7 mouse cellular contexts compared by ENCODE assay signal in the genomic region with DNA sequence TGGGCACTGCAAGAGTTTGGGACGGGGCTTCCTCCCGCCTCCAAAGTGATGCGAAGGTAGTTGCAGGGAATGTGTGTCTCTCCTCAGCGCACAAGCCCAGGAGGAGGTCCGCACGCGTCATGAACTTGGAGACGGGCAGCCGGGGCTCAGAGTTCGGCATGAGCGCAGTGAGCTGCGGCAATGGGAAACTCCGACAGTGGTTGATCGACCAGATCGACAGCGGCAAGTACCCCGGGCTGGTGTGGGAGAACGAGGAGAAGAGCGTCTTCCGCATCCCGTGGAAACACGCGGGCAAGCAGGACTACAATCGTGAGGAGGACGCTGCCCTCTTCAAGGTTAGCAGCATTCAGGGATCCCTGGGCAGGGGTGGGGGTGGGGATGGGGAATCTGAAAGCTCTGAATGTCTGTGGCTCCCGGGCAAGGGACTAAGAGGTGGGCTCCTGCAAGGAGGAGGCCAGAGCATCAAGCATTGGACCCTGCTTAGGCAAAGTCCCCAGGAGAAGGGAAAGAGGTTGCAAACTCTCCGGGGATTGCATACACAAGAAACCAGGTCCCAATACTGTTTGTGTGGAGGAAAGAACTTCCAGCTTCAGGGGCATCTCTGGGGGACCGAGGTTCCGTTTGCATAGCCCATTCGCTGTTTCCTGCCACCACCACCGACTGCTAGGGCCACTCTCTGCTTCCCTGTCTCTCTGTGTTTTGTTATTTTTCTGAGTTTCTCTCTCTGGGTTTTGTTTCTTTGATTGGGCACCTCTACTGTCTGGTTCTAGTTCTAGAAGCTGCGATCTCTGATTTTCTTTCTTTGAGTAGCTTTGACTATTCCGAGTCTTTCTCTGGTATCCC. TPM values are rescaled to one million over a fixed set of nuclear protein-coding genes. Genes with fewer than 3 reads are reported as not detected.
DNase-seq lines count a peak whose midpoint lies in the region; ATAC-seq and TF ChIP-seq lines count a peak whose summit lies in the region.

No protein-coding gene starts in this region.

- peaks cover 31% of the 10 kb centered on the region for H3K27me3 ChIP-seq in lung, postnatal 0 days (replicated peaks; ENCODE audit: insufficient read depth, low read length)
- peaks cover 50% of the 10 kb centered on the region for H3K27me3 ChIP-seq in heart, embryonic 16.5 days (ENCODE audit: control insufficient read depth, insufficient read depth, low read length)

- no peaks in the 10 kb centered on the region for H3K36me3 ChIP-seq in lung, postnatal 0 days (ENCODE audit: insufficient read depth, low read length)
- H3K36me3 ChIP-seq in heart, embryonic 16.5 days (ENCODE audit: control insufficient read depth, insufficient read depth): no peaks in the 10 kb centered on the region
- no peaks in the 10 kb centered on the region for H3K36me3 ChIP-seq in macrophage (ENCODE audit: inconsistent target)

- H3K4me1 ChIP-seq in lung, postnatal 0 days (ENCODE audit: insufficient read depth, low read depth, low read length): peaks cover 9% of the 10 kb centered on the region
- H3K4me1 ChIP-seq in heart, embryonic 16.5 days (ENCODE audit: control insufficient read depth, insufficient read depth, low read length): peaks cover 19% of the 10 kb centered on the region

- H3K4me2 ChIP-seq in lung, postnatal 0 days (replicated peaks; ENCODE audit: low read depth, low read length): peak overlapping the region; percentile 47
- H3K4me2 ChIP-seq in heart, embryonic 16.5 days (ENCODE audit: low read depth, low read length): peak overlapping the region; percentile 90

- ATAC-seq in lung, postnatal 0 days: no peak
- no peak for ATAC-seq in heart, embryonic 16.5 days (replicated peaks; ENCODE audit: extremely low read depth, insufficient read depth, low FRiP score)
- ATAC-seq in erythroid progenitor cell, adult 5-6 weeks (replicated peaks; ENCODE audit: low FRiP score, poor library complexity, severe bottlenecking): no peak

- 5% methylated on average over 33 of the region's 33 CpGs for WGBS in lung, postnatal 0 days
- WGBS in heart, embryonic 16.5 days: 4% methylated on average over 33 of the region's 33 CpGs
- 16% methylated on average over 33 of the region's 33 CpGs for WGBS in macrophage (ENCODE audit: missing documents)

- no peak overlapping the region for H3K27ac ChIP-seq in lung, postnatal 0 days (ENCODE audit: low read length)
- H3K27ac ChIP-seq in heart, embryonic 16.5 days (ENCODE audit: low read length): no peak overlapping the region
- no peak overlapping the region for H3K27ac ChIP-seq in macrophage

- peak overlapping the region; percentile 20; the same call in 1 of the 2 replicates for H3K4me3 ChIP-seq in lung, postnatal 0 days (ENCODE audit: low read depth, low read length)
- H3K4me3 ChIP-seq in heart, embryonic 16.5 days (ENCODE audit: low read length): peak overlapping the region; percentile 57
- H3K4me3 ChIP-seq in macrophage (ENCODE audit: inconsistent target): peak overlapping the region; percentile 43

- no peak for DNase-seq in lung, postnatal 0 days (ENCODE audit: low spot score)
- DNase-seq in lung, postnatal 14 days: no peak
- peak; percentile 46 for DNase-seq in embryo, embryonic 10.5 days (ENCODE audit: low spot score)
- DNase-seq in frontal cortex, postnatal 25 days (ENCODE audit: low spot score in 2 of 2): no peak

- no peak for TF ChIP-seq CTCF in lung, postnatal 0 days (IDR thresholded peaks at IDR 0.05)

- H3K9me3 ChIP-seq in lung, postnatal 0 days (ENCODE audit: low read length): no peaks in the 10 kb centered on the region
- H3K9me3 ChIP-seq in heart, embryonic 16.5 days (replicated peaks; ENCODE audit: control insufficient read depth, low read length): no peaks in the 10 kb centered on the region

- no peak for TF ChIP-seq EP300 in lung, postnatal 0 days (IDR thresholded peaks at IDR 0.05)

- no peak overlapping the region for H3K9ac ChIP-seq in lung, postnatal 0 days (replicated peaks; ENCODE audit: low read depth)
- no peak overlapping the region for H3K9ac ChIP-seq in heart, embryonic 16.5 days (ENCODE audit: low read length)

- no peaks in the 10 kb centered on the region for H3K79me2 ChIP-seq in macrophage (ENCODE audit: inconsistent target)

RNA-seq across cellular contexts. Expression of a gene that starts 1.7 kb away (rescaled TPM):
- polyA plus RNA-seq in lung, postnatal 0 days (2015; fragmentation: Nextera tagmentation; extraction: Ambion mirVana): 0.21 and 0.33 TPM in 2 replicates
- polyA plus RNA-seq in heart, embryonic 16.5 days (2015; fragmentation: Nextera tagmentation; extraction: Ambion mirVana): 0.22 and 0.24 TPM in 2 replicates
- total RNA-seq in macrophage (2018; cell fraction: chromatin; rRNA removed): 10 to 100 TPM in 4 of 26 experiments, 1 to 10 TPM in 12, under 1 TPM in 9, not detected in 1; 0.26 to 26.4 (median 1.6) TPM
- total RNA-seq in macrophage (2018; cell fraction: cytosol; rRNA removed): 10 to 100 TPM in 2 of 26 experiments, 1 to 10 TPM in 14, under 1 TPM in 10; 0.37 to 17.3 (median 2.1) TPM
- 10 to 100 TPM in 5 of 26 experiments, 1 to 10 TPM in 16, under 1 TPM in 5; 0.55 to 21.8 (median 3.1) TPM for total RNA-seq in macrophage (2018; cell fraction: nucleus; rRNA removed)
- 0.88 to 1.5 TPM (median 1.2 TPM) in 3 replicates for polyA plus RNA-seq in macrophage (2018)
- 8.6 and 11.3 TPM in 2 replicates for total RNA-seq in erythroid progenitor cell, adult 5-6 weeks (2015; ENCODE audit: low replicate concordance)
- total RNA-seq in erythroid progenitor cell, adult 5-6 weeks (2017; ENCODE audit: low replicate concordance): 5.1 TPM in 2 replicates
